Mouse (Mus musculus) left cerebral cortex, postnatal 10 days (tissue): Measurements from ENCODE around the gene Mlec. TPM values are rescaled to one million over a fixed set of nuclear protein-coding genes. Genes with fewer than 3 reads are reported as not detected.
"Not testable (repeated sequence)": the region's sequence is repeated elsewhere in the genome, so short reads cannot be mapped to it uniquely, and the experiment has no call there.

Experiments
- DNase-seq, 2 experiments: peaks; one replicate each; pipeline ENCODE4 v3.0.0; 2021 to 2022; ENCODE audit warnings: low spot score in 2 of 2, mixed read lengths in 1 of 2; ENCODE audit errors: extremely low spot score in 1 of 2
- intact Hi-C: fragments of 180-260 bp; cut with DNase I; formaldehyde crosslinking; loops from one replicate; pipeline ENCODE4 v1.15.1; 2025
- total RNA-seq, 2 experiments: library from RNA; stranded (reverse); gene quantifications; 2 replicates each; pipeline ENCODE4 v1.2.3; 2021

The Mlec gene
- total RNA-seq, 2 experiments from 2014 or later = 68.0 to 72.3 TPM

DNA sequence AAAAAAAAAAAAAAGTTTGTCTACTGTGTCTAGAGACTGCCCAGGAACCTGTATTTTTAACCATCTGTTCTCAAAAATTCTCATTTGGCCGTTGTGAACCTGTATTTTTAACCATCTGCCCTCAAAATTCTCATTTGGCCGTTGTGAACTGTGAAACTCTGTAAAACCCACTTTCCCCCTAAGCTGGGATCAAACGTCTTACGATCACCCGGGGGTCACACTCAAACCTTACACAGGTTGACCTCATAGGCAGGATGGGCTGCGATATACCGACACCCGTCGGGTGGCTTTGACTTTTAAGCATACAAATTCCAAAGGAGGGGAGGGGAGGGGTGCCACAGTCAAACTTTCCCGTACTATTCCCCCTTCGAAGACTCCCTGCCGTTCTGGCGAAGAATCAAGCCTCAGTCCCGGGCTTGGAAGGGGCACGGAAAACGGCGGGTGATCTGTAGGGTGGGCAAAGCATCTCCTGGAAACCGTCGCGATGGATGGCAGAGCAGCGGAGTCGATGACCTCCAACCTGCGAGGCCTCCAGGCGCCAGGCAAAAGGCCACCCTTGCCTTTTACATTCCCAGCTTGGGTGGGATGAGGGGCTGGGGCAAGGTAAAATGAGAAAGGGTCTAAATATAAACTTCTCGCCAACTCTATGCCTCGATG is 918 bp downstream of the Mlec start:
- intact Hi-C loops = no loop called here
- no peak for DNase-seq

DNA sequence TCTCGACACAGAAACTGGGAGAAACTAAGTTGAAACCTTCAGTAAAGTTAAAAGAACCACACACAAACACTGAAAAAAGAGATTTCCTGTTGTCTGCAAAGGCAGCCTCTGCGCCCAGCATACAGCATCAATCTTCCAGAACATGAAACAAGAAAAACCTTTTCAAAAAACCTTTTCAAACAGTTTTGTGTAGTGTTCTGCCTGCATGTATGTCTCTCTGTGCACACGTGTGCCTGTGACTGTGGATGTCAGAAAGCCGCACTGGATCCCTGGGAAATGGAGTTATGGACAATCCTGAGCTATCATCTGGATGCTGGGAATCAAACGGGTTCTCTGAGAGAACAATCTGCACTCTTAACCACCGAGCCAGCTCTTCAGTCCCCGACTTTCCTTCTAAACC is 1.6 kb downstream of the Mlec start:
- intact Hi-C loops = no loop called here
- no peak for DNase-seq

DNA sequence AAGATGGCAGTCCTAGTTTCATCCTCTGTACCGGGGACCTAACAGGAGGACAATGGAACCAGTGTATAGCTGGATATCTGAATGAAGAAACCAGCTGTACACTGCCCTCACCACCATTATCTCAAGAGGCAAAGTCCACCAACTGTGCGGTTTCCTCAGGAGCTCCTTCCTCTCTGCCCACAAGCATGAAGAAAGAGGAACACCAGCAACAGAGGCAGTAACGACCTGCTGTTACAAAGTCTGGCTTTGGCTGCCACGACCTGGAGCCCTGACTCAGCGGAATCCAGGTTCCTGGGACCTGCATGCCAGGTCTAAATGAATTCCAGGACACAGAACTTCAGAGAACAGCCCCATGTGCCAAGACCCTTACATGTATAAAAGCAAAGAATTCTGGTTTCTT is 2.1 kb downstream of the Mlec start:
- DNase-seq = no peak
- intact Hi-C loops = no loop called here

- intact Hi-C loops = no loop called here
- DNase-seq = no peak
These were observed 2.8 kb downstream of the Mlec start for GRCm38 (mm10) chr5:115155156-115155631.

DNA sequence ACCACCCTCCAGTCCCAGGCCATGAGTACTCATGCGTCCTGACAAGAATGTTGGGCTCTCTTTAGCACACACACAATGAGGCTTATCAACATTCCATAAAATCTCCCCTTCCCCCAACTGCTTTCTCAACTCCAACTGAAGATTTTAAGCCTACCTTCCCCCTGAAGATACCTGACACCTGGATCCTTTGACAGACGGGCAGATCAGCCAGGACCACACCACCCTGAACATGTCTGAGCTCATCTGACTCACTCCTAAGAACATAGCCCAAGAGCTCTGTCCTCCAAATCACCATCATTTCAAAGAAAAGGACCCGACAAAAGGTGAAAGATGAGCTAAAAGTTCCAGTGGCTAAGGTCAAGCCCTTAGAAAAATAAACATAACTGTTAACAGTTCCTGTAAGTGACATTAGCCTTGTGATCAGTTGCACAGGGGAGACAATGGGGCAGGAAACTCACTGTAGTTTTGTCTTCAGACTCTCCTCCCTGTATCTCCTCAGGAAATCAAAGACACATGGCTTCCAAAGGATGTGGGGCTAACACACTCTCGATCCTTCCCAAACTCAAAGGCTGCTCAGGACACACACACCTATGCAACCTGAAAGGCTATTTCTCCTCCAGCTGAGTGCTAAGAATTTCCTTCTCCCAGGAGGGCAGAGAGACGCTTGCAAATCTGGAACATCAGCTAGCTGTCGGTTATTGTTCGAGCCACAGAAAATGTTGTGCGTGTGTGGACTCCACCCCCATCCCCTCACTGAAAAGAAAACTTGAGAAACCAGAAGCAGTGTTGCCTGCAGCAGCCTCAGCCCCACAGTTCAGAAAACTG is 5.6 kb downstream of the Mlec start:
- intact Hi-C loops = no loop called here

DNA sequence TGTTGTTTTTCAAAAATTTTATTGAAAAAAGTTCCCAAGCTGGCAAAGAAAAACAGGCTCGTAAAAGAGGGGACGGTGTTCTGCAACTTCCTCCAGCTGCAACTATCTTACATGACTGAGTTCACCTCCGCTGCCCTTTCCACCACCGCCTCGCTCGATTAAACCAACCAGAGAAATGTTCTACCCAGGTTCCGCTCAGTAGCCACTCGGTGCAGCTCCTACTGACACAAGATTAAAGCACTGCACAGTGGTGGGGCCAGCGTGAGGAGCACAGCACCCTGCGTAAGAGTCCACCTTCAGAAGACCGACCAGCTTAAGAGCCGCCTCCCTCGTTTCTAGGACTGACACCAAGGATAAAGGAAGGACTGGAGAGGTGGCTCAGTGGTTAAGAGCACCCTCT is 6.5 kb downstream of the Mlec start:
- DNase-seq = no peak
- intact Hi-C loops = no loop called here

More for the DNA sequence above, 5.6 kb downstream of the Mlec start:
- DNase-seq = no peak

GRCm38 (mm10) chr5:115150991-115151390 is 7.0 kb downstream of the Mlec start:
- intact Hi-C loops = no loop called here
- DNase-seq = no peak

- intact Hi-C loops = no loop called here
These were observed 8.1 kb downstream of the Mlec start for GRCm38 (mm10) chr5:115149675-115150459.

GRCm38 (mm10) chr5:115148872-115149271 is 9.1 kb downstream of the Mlec start:
- intact Hi-C loops, DNase-seq: not testable (repeated sequence)

More at GRCm38 (mm10) chr5:115149675-115150459, 8.1 kb downstream of the Mlec start:
- no peak for DNase-seq

- intact Hi-C loops = no loop called here
- no peak for DNase-seq
These were observed 9.6 kb downstream of the Mlec start for GRCm38 (mm10) chr5:115148378-115148777.

- intact Hi-C loops = no loop called here
These were observed 10.6 kb downstream of the Mlec start for GRCm38 (mm10) chr5:115147388-115147787.

GRCm38 (mm10) chr5:115146747-115147130 is 11.2 kb downstream of the Mlec start:
- DNase-seq = no peak
- intact Hi-C loops = no loop called here

More at GRCm38 (mm10) chr5:115147388-115147787, 10.6 kb downstream of the Mlec start:
- no peak for DNase-seq

GRCm38 (mm10) chr5:115145976-115146746 is 11.8 kb downstream of the Mlec start:
- no peak for DNase-seq
- intact Hi-C loops = no loop called here

DNA sequence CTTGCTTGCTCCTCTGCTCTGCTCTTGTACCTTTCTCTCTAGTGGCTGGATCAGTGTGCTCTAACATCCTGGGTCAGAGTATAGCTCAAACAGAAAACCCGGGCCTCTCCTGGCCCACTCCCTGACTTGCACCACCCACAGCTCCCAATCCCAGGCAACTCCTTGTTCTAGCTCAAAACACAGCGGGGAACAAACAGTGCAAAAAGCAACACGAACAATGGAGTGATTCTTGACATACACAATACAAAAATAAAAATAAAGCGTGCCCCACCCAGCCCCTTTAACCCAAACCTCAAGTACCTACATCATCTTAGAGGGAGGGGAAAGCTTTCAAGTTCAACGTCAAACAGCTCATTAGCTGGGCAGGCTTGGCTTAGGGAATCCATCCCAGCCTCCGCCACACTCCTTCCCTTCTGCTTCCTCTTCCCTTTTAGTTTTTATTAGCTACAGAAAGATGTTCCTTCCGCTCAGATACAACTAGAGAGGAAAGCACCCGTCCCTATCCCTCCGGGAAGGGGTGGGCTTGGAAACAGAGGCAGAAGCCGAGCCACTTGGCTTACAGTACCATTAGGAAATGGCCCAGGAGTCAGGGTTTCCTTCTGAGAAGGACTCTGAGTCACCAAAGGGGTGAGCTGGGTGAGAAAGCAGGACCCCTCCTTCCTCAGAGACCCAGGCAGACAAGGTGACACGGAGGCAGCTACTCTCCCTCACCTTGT is 12.6 kb downstream of the Mlec start:
- no peak for DNase-seq
- intact Hi-C loops = no loop called here

DNA sequence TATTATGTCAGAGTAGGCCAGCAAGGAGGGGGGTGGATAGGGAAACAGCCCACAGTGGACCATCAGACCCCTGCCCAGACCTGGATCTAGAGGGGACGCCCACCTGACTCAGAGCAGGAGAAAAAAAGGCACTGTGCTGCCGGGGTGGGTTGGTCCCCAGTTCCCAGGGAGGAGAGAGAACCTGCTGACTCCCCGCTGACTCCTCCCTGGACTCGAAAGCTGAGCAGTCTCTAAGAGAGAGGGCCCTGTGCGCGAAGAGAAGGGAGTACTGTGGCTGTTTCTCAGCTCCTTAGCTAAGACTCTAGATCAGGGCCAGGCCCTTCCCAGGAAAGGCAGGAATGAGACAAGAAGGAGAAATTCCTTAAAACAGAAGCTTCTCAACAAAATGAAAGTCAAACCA is 13.5 kb downstream of the Mlec start:
- DNase-seq = no peak
- intact Hi-C loops = no loop called here

GRCm38 (mm10) chr5:115143552-115143951 is 14.4 kb downstream of the Mlec start:
- DNase-seq = no peak
- intact Hi-C loops = no loop called here

- no peak for DNase-seq
- intact Hi-C loops = no loop called here
These were observed 15.7 kb downstream of the Mlec start for GRCm38 (mm10) chr5:115142166-115142697.

- intact Hi-C loops = no loop called here
- DNase-seq = no peak
These were observed 17.3 kb downstream of the Mlec start for GRCm38 (mm10) chr5:115140726-115141125.
